Mouse (Mus musculus): Measurements from ENCODE around the gene Slc23a2. TPM values are rescaled to one million over a fixed set of nuclear protein-coding genes. Genes with fewer than 3 reads are reported as not detected.
A peak's percentile ranks its signal among the peaks of the same experiment; 100 is the strongest.

Slc23a2 gene
- total RNA-seq, 2 experiments from 2014 or later = 142 to 162 TPM

DNA sequence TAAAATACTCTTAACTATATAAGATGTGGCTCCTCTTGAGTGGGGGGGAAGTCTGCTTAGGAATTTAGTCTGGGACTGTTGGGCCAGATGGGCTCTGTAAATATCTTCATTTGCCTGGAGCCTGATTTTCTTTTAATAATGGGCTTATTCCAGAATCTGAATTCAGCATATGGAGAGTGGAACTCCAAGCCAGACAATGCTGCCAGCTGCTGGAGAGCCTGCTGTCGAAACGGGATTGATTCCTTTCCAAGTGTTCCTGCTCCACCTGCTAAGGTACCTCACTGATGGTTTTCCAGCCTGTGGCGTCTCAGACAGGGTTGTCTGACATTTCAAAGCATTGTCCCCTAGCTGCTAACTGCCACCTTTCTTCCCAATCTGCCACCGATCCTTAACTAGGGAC lies 12.6 kb upstream of the Slc23a2 start:
- TF ChIP-seq CTCF (IDR thresholded peaks at IDR 0.05) = no peak
- Histone ChIP-seq H3K4me3 (no peak overlapping the region), H3K27ac (no peak overlapping the region)
- intact Hi-C loops (cut with DNase I) = no loop called here
- DNase-seq (ENCODE audit: extremely low spot score in 1 of 2, low spot score in 2 of 2) = no peak

DNA sequence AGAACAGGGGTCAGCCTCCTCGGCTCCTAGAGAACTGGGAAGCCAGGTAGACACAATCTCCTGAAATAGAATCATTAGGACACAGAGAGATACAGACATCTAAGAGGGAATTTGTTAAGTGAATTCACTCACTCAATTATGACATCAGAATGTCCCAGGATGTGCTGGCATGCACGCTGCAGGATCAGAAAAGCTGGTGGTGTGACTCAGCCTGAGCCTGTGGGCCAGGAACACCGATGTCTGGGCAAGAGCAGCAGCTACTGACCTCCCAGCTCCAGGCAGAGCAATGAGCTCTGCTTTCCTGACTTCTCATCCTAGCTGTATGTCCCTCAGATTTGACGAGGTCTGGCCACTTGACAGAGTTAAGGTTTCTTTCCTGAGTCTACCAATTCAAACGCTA lies 7.8 kb upstream of the Slc23a2 start:
- TF ChIP-seq CTCF (IDR thresholded peaks at IDR 0.05) = no peak
- Histone ChIP-seq H3K4me3 (no peak overlapping the region), H3K27ac (no peak overlapping the region)
- DNase-seq (ENCODE audit: extremely low spot score in 1 of 2, low spot score in 2 of 2) = no peak
- intact Hi-C loops (cut with DNase I) = no loop called here

DNA sequence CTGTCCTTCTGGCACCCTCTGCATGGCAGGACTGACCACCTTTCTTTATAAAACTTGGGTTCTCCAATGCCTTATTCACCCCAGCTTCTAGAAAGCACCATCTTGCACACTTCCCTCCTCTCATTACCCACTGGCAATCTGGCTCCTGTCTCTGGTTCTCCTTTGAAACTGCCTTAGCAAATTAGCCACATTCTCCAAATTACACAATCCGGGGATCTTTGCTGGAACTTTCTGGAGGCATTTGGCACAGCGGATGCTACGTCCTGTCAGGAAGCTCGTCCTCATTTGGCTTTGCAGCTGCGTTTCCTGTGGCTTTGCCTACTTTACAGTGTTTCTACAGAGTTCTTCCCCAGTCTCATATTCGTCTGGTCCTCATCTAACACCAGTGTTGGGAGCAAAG lies 6.7 kb upstream of the Slc23a2 start:
- Histone ChIP-seq H3K27ac (no peak overlapping the region), H3K4me3 (no peak overlapping the region)
- TF ChIP-seq CTCF (IDR thresholded peaks at IDR 0.05) = no peak
- DNase-seq (ENCODE audit: extremely low spot score in 1 of 2, low spot score in 2 of 2) = no peak
- intact Hi-C loops (cut with DNase I) = no loop called here

DNA sequence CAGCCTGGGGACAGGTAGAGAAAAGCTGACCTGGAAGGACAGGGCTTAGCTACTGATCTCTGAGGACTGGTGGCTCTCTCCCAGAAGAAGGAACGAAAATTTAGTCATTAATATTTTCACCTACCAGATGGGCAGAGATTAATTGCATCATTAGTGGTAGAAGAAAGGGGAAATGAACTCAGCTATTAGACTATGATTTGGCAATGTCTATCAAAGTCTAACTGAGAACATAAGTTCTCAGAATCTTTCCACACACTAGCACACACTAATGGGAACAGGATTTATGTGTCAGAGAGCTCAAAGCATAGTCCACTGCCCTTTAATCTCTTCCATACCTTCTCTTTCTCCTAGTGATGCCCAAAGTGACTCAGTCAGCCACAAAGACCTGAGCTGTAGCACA lies 6.0 kb upstream of the Slc23a2 start:
- DNase-seq (ENCODE audit: extremely low spot score in 1 of 2, low spot score in 2 of 2) = no peak
- intact Hi-C loops (cut with DNase I) = no loop called here
- Histone ChIP-seq H3K27ac (no peak overlapping the region), H3K4me3 (no peak overlapping the region)
- no peak for TF ChIP-seq CTCF (IDR thresholded peaks at IDR 0.05)

DNA sequence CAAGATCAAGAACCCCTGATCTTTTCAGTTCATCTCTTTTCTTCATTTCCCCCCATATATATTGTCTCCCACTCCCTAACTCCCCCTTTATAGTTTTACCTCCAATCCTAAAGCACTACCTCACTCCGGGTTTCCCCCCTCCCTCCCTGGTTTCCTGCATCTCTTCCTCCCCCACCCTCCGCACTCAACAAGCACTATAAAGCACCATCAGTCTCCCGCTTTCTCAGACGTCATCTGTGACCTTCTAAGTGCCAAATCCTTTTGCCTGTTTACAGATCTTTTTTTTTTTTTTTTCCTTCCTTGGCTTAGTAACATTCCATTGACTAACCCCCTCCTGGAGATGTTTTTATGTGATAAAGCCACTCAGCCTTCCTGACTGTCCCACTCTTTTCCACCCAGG lies 1.6 kb upstream of the Slc23a2 start:
- TF ChIP-seq CTCF (IDR thresholded peaks at IDR 0.05) = no peak
- Histone ChIP-seq H3K4me3 (no peak overlapping the region), H3K27ac (no peak overlapping the region)
- DNase-seq (ENCODE audit: extremely low spot score in 1 of 2, low spot score in 2 of 2) = no peak
- intact Hi-C loops (cut with DNase I) = no loop called here

DNA sequence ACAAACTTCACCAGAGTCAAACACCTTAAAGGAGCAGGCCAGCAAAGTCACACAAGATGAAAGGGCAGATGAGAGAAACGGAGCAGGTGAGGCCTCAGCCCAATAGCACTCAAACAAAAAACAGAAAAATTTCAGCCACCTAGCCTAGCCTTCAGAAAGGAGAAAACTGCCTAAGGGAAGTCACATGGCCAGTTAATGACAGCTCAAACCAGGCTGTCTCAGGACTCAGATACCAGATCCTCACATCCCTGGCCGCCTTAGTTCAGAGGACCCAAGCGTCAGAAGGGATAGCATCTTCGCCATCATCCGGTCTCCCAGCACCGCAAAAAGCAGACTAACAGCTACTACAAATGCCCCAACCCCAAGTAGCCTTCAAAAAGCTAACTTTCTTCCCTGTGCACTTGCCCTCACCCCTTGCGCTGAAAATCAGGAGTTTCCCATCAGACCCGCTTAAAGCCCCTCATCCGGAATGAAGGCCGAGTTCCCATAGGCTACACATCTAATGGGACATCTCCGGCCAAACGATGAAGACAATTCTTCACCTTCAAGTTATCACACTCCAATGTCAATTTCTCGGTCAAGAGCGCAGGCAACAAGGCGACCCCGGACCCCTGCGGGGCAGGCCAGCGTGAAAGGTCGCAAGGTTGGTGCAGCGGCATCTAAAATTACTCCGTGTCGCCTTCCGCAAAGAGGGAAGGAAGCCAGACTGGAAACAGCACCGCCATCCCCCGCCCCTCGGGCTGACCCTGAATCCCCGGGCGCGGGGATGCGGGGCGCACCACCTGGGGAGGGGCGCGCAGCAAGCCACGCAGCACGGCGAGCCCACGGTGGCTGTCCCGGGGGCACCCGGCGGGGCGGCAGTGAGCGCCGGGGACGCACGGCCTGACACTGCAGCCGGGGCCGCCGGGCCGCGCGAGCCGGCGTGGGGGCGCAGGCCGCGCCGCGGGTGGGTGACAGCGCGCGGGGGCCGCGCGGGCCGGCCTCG lies 673 bp downstream of the Slc23a2 start:
- no peak for TF ChIP-seq CTCF (IDR thresholded peaks at IDR 0.05)
- intact Hi-C loops (cut with DNase I) = loop anchor here (2.0 kb wide), 2 partner anchors 77 to 97 kb away; no protein-coding TSS in a partner anchor
- DNase-seq (ENCODE audit: extremely low spot score in 1 of 2, low spot score in 2 of 2) = peak in 1 of 2 experiments; percentile 26
- peak overlapping the region; percentile 93 for H3K4me3 ChIP-seq
- H3K27ac ChIP-seq = peak overlapping the region; percentile 91

DNA sequence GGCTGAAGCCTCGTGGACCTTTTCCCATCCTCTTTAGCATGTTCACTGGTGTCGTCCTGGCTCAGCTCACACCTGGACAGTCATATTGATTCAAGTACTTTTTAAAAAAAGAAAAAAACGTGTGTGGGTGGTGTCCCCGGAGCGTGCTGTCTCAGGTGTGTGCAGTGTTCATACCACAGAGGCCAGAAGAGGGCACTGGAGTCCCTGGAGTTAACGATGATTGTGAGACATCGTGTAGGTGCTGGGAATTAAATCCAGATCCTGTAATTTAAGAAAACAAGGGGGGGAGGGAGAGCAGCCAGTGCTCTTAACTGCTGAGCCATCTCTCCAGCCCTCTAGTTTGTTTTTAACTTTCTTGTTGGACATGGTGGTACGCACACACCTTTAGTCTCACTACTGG lies 2.3 kb downstream of the Slc23a2 start:
- no peak overlapping the region for H3K27ac ChIP-seq
- TF ChIP-seq CTCF (IDR thresholded peaks at IDR 0.05) = no peak; the same call in 1 of the 2 replicates
- H3K4me3 ChIP-seq = no peak overlapping the region
- no peak for DNase-seq (ENCODE audit: extremely low spot score in 1 of 2, low spot score in 2 of 2)
- intact Hi-C loops (cut with DNase I) = no loop called here

DNA sequence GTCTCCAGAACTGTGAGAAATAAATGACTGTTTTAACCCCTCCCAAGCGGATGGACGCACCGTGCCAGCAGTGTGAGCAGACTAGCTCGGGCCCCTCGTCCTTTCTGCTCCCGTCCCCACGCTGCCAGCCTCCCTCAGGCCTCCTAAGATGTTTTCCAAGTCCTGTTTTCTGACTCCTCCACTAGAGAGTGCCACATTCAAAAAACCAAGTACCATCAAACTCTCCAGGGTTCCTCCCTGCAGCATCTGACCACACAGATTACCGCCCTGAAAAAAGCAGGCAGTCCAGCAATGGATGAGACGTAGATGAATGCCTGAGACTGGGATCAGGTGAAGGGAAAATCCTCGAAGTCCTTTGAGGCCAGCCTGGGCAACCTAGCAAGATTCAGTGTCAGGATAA lies 4.4 kb downstream of the Slc23a2 start:
- TF ChIP-seq CTCF (IDR thresholded peaks at IDR 0.05) = peak; percentile 25
- DNase-seq (ENCODE audit: extremely low spot score in 1 of 2, low spot score in 2 of 2) = no peak
- Histone ChIP-seq H3K27ac (no peak overlapping the region), H3K4me3 (no peak overlapping the region)
- intact Hi-C loops (cut with DNase I) = no loop called here

DNA sequence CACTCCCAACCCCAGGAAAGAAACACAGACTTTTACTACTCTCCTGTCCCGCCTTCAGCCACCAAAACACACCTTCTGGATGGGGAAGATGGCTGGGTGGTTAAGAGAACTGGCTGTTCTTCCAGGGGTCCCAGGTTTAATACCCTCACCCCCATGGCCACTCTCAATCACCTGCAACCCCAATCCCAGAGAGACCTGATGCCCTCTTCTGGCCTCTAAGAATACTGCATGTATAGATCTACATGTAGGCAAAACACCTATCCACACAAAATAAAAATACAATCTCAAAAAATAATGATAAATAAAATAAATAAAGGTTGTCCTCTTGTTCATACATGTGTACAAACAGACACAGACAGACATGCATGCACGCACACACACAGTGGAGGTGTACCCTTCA lies 5.8 kb downstream of the Slc23a2 start:
- no peak overlapping the region for H3K4me3 ChIP-seq
- DNase-seq (ENCODE audit: extremely low spot score in 1 of 2, low spot score in 2 of 2) = no peak
- intact Hi-C loops (cut with DNase I) = no loop called here
- no peak overlapping the region for H3K27ac ChIP-seq
- peak; percentile 49 for TF ChIP-seq CTCF (IDR thresholded peaks at IDR 0.05)

DNA sequence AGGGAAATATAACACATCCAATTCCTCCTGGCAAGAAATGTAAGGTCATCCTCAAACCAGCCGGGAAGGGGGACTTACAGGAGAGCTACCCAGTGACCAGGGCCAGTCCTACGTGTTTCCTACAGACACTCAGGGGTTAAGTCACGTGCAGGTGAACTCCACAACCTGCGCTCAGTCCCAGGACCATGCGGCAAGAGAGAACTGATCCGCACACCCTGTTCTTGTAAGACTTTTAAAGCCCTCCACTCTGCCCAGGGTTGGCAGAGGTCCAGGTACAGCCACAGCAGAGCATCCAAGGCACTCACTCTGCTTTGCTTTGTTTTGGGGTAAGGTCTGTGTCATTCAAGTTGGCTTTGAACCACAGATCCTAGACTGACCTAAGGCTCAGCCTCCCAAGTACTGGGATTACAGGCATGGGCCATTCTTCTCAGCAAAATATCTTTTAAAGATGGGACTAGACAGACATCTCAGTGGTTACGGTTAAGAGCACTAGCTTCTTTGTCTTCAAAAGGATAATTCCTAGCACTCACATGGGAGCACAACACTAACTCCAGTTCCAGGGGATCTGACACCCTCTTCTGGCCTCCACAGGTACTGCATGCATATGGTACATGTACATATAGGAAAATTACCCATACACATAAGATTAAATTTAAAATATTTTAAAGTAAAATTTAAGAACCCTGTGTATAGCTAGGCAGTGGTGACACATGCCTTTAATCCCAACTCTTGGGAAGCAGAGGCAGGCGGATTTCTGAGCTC lies 8.9 kb downstream of the Slc23a2 start:
- Histone ChIP-seq H3K27ac (peak overlapping the region; percentile 2; the same call in 1 of the 2 replicates), H3K4me3 (no peak overlapping the region)
- TF ChIP-seq CTCF (IDR thresholded peaks at IDR 0.05) = peak; percentile 62
- intact Hi-C loops (cut with DNase I) = no loop called here
- no peak for DNase-seq (ENCODE audit: extremely low spot score in 1 of 2, low spot score in 2 of 2)

DNA sequence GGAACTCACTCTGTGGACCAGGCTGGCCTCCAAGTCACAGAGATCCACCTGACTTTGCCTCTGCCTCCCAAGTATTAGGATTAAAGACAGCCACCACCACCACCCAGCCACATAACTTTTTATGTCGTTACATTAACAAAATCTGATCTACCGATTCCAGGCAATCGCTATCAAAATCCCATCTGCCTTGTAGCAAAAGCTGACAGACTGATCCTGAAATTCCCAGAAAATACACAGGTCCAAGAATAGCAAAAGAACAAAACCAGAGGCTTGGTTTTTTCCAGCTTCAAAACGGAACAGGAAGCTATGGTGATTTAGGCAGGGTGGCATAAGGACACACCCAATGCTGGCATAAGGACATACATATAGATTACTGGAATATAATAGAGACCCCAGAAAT lies 10.2 kb downstream of the Slc23a2 start:
- no peak for DNase-seq (ENCODE audit: extremely low spot score in 1 of 2, low spot score in 2 of 2)
- Histone ChIP-seq H3K27ac (no peak overlapping the region), H3K4me3 (no peak overlapping the region)
- no peak for TF ChIP-seq CTCF (IDR thresholded peaks at IDR 0.05)
- intact Hi-C loops (cut with DNase I) = no loop called here

DNA sequence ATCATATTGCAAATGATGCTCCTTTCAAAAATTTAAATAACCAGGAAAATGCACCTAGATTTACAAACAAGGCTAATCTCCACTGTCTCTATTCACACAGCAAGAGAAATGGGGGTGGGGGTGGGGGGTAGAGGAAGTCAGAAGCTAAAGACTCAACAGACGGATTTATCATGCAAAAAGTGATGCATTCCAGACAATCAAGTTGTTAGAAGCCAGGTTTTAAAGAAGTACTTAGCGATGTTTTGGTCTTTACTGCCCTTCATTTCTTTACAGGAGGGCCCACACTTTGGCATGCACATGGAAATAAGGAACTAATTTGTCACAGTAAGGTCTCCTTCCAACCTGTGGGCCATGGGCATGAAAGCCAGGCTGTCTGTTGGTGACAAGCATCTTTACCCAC lies 11.5 kb downstream of the Slc23a2 start:
- TF ChIP-seq CTCF (IDR thresholded peaks at IDR 0.05) = no peak

More for the DNA sequence above, 11.5 kb downstream of the Slc23a2 start:
- Histone ChIP-seq H3K27ac (no peak overlapping the region), H3K4me3 (no peak overlapping the region)
- intact Hi-C loops (cut with DNase I) = no loop called here
- DNase-seq (ENCODE audit: extremely low spot score in 1 of 2, low spot score in 2 of 2) = no peak

Measured in left cerebral cortex, adult 2 months (tissue).